Mouse (Mus musculus) frontal cortex, adult 2 months (tissue): ENCODE data around the gene Tiam1. TPM values are rescaled to one million over a fixed set of nuclear protein-coding genes. Genes with fewer than 3 reads are reported as not detected.

ENCODE experiments used
- DNase-seq, 2 experiments: peaks; one replicate each; pipeline ENCODE4 v3.0.0; 2022; ENCODE audit warnings: low spot score in 1 of 2; ENCODE audit errors: extremely low spot score in 1 of 2
- polyA plus RNA-seq: library from polyadenylated mRNA; depleted of rRNA; stranded (reverse); fragments of >200 nt; gene quantifications from 2 replicates; pipeline ENCODE4 v1.2.3, GENCODE M21; 2012

Tiam1 gene
- polyA plus RNA-seq, 1 experiment = 49.1 TPM

DNA sequence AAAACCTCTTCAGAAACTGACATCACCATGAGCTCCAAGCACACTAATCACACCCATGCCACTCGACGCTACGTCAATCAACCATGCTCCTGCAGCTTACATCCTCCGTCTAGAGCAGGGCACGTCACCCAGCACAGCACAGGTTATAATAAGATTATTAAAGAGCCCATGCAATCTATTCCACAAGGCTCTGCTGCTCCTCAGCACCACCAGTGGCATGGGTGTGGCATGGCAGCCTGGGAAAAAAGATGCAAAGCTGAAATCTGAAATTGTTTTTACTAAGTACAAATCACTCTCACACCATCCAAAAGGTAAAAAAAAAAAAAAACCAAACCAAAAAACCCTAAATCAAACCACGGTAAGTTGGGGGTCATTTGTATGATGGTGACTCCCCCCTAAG, 135.1 kb downstream of the Tiam1 start:
- no peak for DNase-seq

GRCm38 (mm10) chr16:90007391-90007977, 136.1 kb downstream of the Tiam1 start:
- no peak for DNase-seq

- DNase-seq = no peak
Observed at GRCm38 (mm10) chr16:90003556-90003955, 140.0 kb downstream of the Tiam1 start.

DNA sequence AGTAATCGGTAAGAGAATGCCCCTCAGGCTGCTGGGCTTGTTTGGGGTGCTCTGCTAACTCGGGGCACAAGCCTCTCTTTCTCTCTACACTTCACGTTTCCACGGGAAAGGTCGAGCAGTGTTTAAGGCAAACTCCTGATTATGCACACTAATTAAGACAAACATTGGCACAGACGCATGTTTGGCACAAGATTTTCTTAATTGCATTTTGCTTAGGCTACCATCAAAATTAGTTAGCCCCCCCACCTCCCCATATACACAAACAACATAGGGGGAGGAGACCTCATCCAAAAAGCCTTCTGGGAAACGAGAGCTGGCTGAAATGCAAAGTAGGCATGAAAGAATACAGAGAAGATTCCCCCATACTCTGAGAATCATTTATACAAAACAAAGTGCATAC, 148.4 kb downstream of the Tiam1 start:
- DNase-seq = no peak

GRCm38 (mm10) chr16:89993991-89994825, 149.4 kb downstream of the Tiam1 start:
- DNase-seq = no peak

GRCm38 (mm10) chr16:89993506-89993905, 150.1 kb downstream of the Tiam1 start:
- no peak for DNase-seq

DNA sequence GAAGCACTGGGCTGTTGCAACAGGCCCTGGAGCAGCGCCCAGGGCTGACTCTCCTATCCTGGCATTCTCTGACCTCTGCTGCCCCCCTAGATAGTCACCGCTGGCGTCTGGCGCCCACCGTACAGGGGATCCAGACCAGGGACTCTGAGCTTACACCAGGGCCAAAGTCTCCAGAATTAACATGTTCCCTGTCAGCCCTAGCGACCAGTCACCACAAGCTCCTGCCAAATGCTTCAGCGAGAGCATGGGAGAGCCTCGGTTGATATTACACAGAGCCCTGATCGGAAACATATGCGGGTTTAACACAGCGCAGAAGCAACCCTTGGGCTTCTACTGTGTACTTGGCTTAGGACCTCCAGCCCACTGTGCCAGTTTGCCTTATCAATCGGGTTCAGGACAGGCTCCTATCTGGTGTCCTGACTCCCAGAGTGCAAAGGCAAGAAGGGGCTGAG, 151.8 kb downstream of the Tiam1 start:
- no peak for DNase-seq

DNA sequence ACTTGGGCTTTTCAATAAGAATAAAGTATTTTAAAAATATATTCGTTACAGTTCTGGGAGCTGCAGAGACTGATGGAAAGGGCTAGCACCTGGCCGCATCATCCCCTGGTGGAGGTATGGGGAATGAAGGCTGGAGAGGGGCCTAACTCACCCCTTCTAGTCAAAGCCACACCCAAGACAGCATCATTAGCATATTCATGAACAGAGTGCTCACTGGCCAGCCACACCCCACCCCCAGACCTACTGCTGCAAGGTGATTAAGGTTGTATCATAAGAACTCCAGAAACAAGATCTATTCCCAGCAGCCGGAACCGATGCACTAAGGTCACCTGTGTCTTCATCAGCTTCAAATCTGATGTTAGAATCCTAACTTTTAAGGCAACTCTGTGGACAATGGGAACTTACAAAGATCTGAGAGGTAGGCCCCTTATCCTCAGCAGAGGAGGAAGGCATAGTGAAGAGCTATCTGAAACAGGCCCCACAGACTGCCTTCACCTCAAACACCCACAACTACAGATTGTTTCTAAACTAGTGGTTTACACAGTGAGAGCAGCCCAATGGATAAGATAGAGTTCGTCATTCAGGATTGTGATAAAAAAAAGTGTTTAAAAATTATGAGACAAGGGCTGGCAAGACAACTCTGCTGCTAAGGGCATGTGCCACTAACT, 153.1 kb downstream of the Tiam1 start:
- DNase-seq = no peak

DNA sequence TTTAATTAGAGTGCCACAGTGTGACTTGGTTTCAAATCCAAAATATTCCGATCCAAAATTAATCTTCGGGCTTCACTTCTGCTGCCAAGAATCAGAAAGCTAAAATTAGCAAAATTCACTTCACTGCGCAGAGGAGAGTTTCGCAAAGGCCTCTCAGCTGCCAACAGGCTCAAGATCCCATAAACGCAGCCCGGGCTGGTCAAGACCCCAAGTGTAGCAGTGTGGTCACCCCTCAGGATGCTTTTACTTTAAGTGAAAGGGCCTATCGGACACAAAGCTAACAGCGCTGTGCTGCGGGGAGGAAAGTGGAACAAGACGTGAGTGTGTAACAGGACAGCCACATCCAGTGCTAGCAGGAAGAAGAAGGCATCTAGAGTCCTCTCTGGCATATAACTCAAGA, 153.8 kb downstream of the Tiam1 start:
- no peak for DNase-seq

GRCm38 (mm10) chr16:89986672-89987362, 156.8 kb downstream of the Tiam1 start:
- no peak for DNase-seq

DNA sequence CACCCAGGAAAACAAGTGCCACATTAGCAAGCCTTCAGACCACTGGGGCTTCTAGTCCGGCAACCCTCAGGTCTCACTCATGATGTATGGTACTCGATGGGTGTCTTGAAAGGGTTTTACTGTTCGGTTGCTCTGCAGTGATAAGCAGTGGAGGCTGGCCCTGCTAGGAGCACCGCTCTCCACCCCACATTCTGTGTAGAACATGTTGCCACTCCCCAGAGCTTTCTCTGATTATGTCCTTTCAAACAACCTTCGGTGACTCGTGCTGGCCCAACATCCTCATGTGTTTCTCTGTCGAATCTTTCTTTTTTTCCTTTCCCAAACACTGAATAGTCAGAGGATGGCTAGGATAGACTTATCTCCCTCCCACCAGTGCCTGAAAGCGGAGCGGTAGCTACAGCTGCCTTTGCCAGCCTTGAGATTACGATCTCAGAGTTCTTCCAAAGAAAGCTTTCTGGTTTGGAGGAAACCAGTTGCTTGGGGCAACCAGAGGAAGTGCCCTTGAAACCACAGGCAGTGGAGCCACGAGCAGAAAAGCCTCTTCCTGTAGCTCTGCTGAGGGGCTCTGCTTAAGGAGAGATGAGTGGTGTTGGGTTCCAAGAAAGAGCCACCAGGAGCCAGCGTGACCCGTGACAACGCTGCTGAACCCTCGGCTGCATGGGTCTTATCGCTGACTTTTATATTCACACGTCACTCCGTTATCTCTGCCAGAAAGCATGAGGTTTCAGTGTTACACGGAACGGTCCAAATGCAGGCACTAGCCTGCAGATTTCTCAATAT, 157.7 kb downstream of the Tiam1 start:
- peak in 1 of 2 experiments; percentile 46 for DNase-seq

DNA sequence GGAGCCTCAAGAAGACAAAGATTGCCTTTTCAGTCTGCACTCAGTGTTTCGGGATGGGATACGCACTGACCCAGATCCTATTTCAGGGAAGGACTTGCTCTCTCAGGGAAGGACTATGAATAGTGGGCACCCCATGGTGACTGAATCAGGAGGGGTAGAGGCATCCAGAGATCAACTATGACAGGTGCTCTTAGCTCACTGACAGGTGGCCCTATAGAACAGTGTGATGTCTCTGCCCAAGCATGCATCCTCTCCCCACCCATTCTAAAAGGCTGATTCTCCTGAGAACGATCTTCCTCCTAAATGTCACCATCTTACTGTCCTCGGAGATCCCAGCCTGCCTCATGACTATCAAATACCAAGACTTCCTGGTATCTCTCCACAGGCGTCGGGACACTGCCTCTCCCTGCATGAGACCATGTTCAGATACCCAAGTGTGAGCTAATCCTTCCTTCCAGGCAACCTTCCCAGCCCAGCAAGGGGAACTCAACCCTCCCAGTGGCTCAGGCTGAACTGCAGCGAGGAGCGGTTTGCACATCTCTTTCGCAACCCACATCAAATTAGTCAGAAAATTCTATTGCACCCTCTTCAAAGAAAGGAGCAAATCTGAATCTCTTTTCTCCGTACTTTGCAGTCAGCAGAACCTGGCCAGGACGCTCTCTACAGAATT, 163.4 kb downstream of the Tiam1 start:
- DNase-seq = no peak

DNA sequence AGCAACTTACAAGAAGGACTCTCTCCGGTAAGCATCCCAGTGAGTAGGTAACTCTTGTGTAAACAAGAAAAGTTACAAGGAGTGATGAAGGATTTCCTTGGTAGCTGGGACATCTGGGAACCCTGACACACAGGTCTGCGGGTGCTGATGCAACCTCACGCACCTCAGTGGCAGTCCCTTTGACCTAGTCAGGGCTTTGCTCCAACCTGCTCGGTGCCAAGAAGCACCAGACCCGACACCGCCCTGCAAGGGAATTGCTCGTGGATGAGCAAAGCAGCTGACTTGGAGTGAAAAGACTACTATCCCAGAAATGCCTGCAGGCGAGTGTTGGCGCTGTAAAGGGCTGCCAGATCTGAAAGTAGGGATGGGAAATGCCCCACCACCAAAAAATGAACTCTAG, 168.1 kb downstream of the Tiam1 start:
- no peak for DNase-seq

DNA sequence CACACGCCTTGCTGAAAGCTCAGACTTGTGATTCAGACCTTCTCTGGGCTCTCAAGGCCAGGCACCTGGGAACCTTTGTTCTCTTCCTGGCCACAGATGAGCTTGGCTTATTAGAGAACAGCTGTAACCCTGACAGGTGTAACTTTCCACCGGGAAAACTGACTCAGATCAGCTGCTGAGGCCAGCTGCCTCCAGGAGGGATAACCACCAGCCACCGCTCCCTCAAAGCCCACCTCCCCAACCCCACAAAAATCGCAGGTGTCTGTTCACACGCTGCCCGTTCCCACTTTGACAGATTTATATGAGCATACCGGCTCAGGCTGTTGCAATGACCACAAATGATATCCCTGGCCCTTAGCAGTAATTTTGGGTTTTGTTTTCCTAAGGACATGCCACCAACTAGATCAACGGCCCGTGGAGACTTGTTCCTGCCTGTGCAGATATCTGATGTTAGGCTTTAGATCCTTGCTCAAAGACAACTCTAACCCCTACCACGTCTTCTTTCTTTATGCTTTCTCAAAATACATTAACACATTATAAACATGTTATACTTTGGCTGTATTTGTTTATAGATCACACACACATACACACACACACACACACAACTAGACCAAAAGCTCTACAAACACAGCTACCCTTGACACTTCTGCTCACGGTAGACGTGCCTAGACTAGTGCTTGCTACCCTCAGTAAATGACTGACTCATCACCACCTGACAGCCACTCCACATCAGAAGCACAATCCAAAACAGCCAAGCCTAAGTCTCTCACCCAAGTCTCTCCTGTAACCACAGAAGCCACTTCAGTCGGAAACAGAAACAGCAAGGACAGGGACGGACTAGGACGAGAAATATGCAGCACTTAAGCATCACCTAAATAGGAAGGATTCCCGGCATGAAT, 169.5 kb downstream of the Tiam1 start:
- DNase-seq = no peak

- peak in 1 of 2 experiments; percentile 58 for DNase-seq
Observed at GRCm38 (mm10) chr16:89972854-89973487, 170.6 kb downstream of the Tiam1 start.

DNA sequence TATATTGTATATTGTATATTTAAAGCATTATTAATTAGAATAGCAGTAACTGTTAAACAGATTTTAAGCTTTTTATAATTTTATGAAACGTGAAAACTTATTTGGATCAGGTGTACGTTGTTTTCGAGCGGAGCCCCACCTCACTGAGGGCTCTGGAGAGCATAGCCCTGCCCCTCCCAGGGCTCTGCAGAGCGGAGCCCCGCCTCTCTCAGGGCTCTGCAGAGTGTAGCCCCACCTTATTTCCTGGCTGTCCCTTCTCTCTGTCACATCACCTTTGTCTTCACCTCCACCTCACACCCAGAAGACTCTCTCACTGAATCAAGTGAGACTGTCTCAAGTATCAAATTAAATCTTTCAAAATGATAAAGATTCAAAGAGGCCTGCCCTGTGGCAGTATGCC, 171.6 kb downstream of the Tiam1 start:
- no peak for DNase-seq

GRCm38 (mm10) chr16:89968058-89968457, 175.5 kb downstream of the Tiam1 start:
- DNase-seq = peak; percentile 22 to 74

DNA sequence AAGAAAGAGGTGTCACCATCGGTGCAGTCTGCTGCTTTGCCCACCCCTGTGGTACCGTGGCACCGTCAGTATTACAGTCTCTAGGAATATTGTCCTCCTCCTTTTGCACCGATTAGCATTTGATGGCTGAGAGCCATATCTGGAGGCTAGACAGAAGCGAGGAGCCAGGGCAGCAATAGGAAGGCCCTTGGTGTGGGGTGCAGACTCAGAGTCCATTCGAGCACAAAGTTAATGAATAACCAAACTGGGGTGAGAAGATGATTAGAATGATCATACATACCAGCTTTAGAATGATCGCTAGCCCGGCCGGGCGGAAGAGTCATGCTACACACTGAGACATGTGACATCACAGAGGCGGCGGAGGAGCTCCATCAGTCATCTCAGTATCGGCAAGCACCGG, 180.7 kb downstream of the Tiam1 start:
- no peak for DNase-seq
